Mouse (Mus musculus) liver, adult 2 months (tissue): ENCODE results near the gene Npas1. TPM values are rescaled to one million over a fixed set of nuclear protein-coding genes. Genes with fewer than 3 reads are reported as not detected.

Source experiments
- DNase-seq: peaks from one replicate; pipeline ENCODE4 v3.0.0-alpha.2; 2011; ENCODE audit warnings: low read depth, low spot score; ENCODE audit errors: extremely low read depth
- H3K27ac ChIP-seq: fragments of 200-500 bp; replicated peaks from 2 replicates; pipeline ENCODE4 v1.5.1; 2012; ENCODE audit warnings: low read depth, mild to moderate bottlenecking, control low read depth, inconsistent platforms, low read length; ENCODE audit not compliant: insufficient read depth
- H3K27me3 ChIP-seq: fragments of 200-500 bp; 2 replicates; pipeline ENCODE4 v1.6.1; 2012; ENCODE audit warnings: mild to moderate bottlenecking, moderate library complexity, low read length, inconsistent platforms; ENCODE audit not compliant: control insufficient read depth, insufficient read depth
- H3K36me3 ChIP-seq: fragments of 200-500 bp; 2 replicates; pipeline ENCODE4 v1.6.1; 2012; ENCODE audit warnings: low read length, inconsistent platforms; ENCODE audit not compliant: control insufficient read depth, insufficient read depth
- H3K4me1 ChIP-seq: fragments of 200-500 bp; 2 replicates; pipeline ENCODE4 v1.6.1; 2011; ENCODE audit warnings: low read length; ENCODE audit not compliant: control insufficient read depth, insufficient read depth
- H3K4me3 ChIP-seq: fragments of 200-500 bp; 2 replicates; pipeline ENCODE4 v1.5.1; 2011; ENCODE audit warnings: low read depth, mild to moderate bottlenecking, control low read depth, low read length, moderate library complexity; ENCODE audit not compliant: insufficient read depth
- H3K79me2 ChIP-seq: fragments of 200-500 bp; 2 replicates; pipeline ENCODE4 v1.6.1; 2012; ENCODE audit warnings: inconsistent platforms, mild to moderate bottlenecking, low read length, moderate library complexity; ENCODE audit not compliant: control insufficient read depth, insufficient read depth
- H3K9ac ChIP-seq: fragments of 200-500 bp; 2 replicates; pipeline ENCODE4 v1.6.1; 2012; ENCODE audit warnings: low read depth, mild to moderate bottlenecking, control low read depth, inconsistent platforms, low read length
- CTCF ChIP-seq: fragments of 200-500 bp; IDR thresholded peaks from 2 replicates; pipeline ENCODE4 v1.5.1; 2011; ENCODE audit warnings: low read depth, low read length, control low read depth
- POLR2A ChIP-seq: fragments of 200-500 bp; IDR thresholded peaks from 2 replicates; pipeline ENCODE4 v1.6.1; 2011; ENCODE audit warnings: low read length, control low read depth; ENCODE audit not compliant: insufficient read depth; ENCODE audit errors: extremely low read depth
- WGBS: fragments of 180-500 bp; shearing (Covaris S2); methylation state at CpG from one replicate; pipeline ENCODE4 v1.1.7; 2018; 5-methylcytosine and 5-hydroxymethylcytosine counted together
- polyA plus RNA-seq: library from polyadenylated mRNA; depleted of rRNA; stranded (reverse); fragments of >200 nt; gene quantifications from 2 replicates; pipeline ENCODE4 v1.2.3, GENCODE M21; 2012
- total RNA-seq: library from RNA; depleted of rRNA; stranded (reverse); fragments of >200 nt; gene quantifications from 2 replicates; pipeline ENCODE4 v1.2.3, GENCODE M21; 2014

Gene Npas1
- total and polyA plus RNA-seq, 2 experiments: not detected

GRCm38 (mm10) chr7:16507284-16507683 is 29.8 kb upstream of the Npas1 start:
- no peak overlapping the region for H3K27ac ChIP-seq
- no peak overlapping the region for H3K4me3 ChIP-seq
- no peak for TF ChIP-seq POLR2A
- TF ChIP-seq CTCF: peak; percentile 84
- H3K27me3 ChIP-seq: no peaks in the 10 kb centered on the region
- DNase-seq: peak; percentile 31
- peaks cover 10% of the 10 kb centered on the region for H3K36me3 ChIP-seq
- H3K79me2 ChIP-seq: no peaks in the 10 kb centered on the region; the same call in 1 of the 2 replicates
- peaks cover 25% of the 10 kb centered on the region for H3K4me1 ChIP-seq
- 22% methylated on average over 3 of the region's 3 CpGs for WGBS
- H3K9ac ChIP-seq: no peak overlapping the region

- Histone ChIP-seq H3K36me3 (peaks cover 7% of the 10 kb centered on the region; the same call in 1 of the 2 replicates), H3K4me1 (peaks cover 28% of the 10 kb centered on the region), H3K27me3 (no peaks in the 10 kb centered on the region), H3K9ac (no peak overlapping the region), H3K27ac (peak overlapping the region; percentile 92), H3K79me2 (no peaks in the 10 kb centered on the region), H3K4me3 (no peak overlapping the region)
- DNase-seq: no peak
- 70% methylated on average over 3 of the region's 3 CpGs for WGBS
- no peak for TF ChIP-seq POLR2A
- no peak for TF ChIP-seq CTCF
Measured at GRCm38 (mm10) chr7:16505226-16505593, 27.7 kb upstream of the Npas1 start.

GRCm38 (mm10) chr7:16504573-16505225 is 27.2 kb upstream of the Npas1 start:
- H3K79me2 ChIP-seq: no peaks in the 10 kb centered on the region
- TF ChIP-seq CTCF (no peak), POLR2A (no peak)
- no peak overlapping the region for H3K4me3 ChIP-seq
- WGBS: 13% methylated on average over 2 of the region's 2 CpGs
- peaks cover 7% of the 10 kb centered on the region; the same call in 1 of the 2 replicates for H3K36me3 ChIP-seq
- H3K4me1 ChIP-seq: peaks cover 28% of the 10 kb centered on the region
- DNase-seq: peak; percentile 99
- peak overlapping the region; percentile 39; the same call in 1 of the 2 replicates for H3K9ac ChIP-seq
- no peaks in the 10 kb centered on the region for H3K27me3 ChIP-seq
- H3K27ac ChIP-seq: peak overlapping the region; percentile 92

DNA sequence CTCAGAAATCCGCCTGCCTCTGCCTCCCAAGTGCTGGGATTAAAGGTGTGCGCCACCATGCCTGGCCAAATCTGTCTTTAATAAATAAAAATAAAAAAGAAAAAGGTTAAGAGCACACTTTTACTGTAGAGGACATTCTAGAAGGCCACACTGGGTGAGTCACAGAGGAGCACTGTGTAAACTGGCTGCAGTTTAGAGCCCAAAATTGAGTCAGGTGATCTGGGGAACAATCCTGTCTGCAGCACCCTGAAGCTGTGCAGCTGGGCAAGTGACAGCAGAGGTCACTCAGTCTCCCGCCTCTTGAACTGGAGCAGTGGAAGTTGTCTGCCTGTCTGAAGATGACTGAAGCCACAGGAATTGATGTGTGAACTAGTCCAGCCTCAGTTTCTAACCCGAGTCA is 24.0 kb upstream of the Npas1 start:
- H3K27me3 ChIP-seq: no peaks in the 10 kb centered on the region
- no peaks in the 10 kb centered on the region for H3K79me2 ChIP-seq
- no peak overlapping the region for H3K9ac ChIP-seq
- TF ChIP-seq POLR2A (no peak), CTCF (no peak)
- H3K27ac ChIP-seq: no peak overlapping the region
- peaks cover 28% of the 10 kb centered on the region for H3K4me1 ChIP-seq
- peak; percentile 70 for DNase-seq
- WGBS: 83% methylated on average over 4 of the region's 4 CpGs
- peaks cover 8% of the 10 kb centered on the region for H3K36me3 ChIP-seq
- H3K4me3 ChIP-seq: no peak overlapping the region

- no peak overlapping the region for H3K27ac ChIP-seq
- peaks cover 6% of the 10 kb centered on the region for H3K36me3 ChIP-seq
- DNase-seq: no peak
- H3K4me1 ChIP-seq: peaks cover 18% of the 10 kb centered on the region
- no peaks in the 10 kb centered on the region for H3K27me3 ChIP-seq
- no peak for TF ChIP-seq POLR2A
- no peak for TF ChIP-seq CTCF
- no peaks in the 10 kb centered on the region for H3K79me2 ChIP-seq
- H3K9ac ChIP-seq: no peak overlapping the region
- WGBS: 97% methylated on average over 6 of the region's 6 CpGs
- no peak overlapping the region for H3K4me3 ChIP-seq
Measured at GRCm38 (mm10) chr7:16499671-16500104, 22.2 kb upstream of the Npas1 start.

GRCm38 (mm10) chr7:16496260-16496659 is 18.7 kb upstream of the Npas1 start:
- Histone ChIP-seq H3K4me3 (no peak overlapping the region), H3K4me1 (no peaks in the 10 kb centered on the region), H3K79me2 (no peaks in the 10 kb centered on the region), H3K9ac (no peak overlapping the region), H3K36me3 (peaks cover 3% of the 10 kb centered on the region; the same call in 1 of the 2 replicates), H3K27ac (no peak overlapping the region), H3K27me3 (no peaks in the 10 kb centered on the region)
- TF ChIP-seq POLR2A: no peak
- TF ChIP-seq CTCF: no peak
- WGBS: 47% methylated on average over 3 of the region's 3 CpGs
- no peak for DNase-seq
